Mouse (Mus musculus) T-helper 1 cell (primary cell): ENCODE data around the gene Nectin4.
"Not testable (repeated sequence)": the region's sequence is repeated elsewhere in the genome, so short reads cannot be mapped to it uniquely, and the experiment has no call there.

Experiments used
- in situ Hi-C: fragments of 300-600 bp; cut with MboI, MseI; formaldehyde crosslinking; loops from one replicate; pipeline ENCODE4 v1.15.1; 2025; ENCODE audit warnings: high pct_unique_total_duplicates

Gene Nectin4

DNA sequence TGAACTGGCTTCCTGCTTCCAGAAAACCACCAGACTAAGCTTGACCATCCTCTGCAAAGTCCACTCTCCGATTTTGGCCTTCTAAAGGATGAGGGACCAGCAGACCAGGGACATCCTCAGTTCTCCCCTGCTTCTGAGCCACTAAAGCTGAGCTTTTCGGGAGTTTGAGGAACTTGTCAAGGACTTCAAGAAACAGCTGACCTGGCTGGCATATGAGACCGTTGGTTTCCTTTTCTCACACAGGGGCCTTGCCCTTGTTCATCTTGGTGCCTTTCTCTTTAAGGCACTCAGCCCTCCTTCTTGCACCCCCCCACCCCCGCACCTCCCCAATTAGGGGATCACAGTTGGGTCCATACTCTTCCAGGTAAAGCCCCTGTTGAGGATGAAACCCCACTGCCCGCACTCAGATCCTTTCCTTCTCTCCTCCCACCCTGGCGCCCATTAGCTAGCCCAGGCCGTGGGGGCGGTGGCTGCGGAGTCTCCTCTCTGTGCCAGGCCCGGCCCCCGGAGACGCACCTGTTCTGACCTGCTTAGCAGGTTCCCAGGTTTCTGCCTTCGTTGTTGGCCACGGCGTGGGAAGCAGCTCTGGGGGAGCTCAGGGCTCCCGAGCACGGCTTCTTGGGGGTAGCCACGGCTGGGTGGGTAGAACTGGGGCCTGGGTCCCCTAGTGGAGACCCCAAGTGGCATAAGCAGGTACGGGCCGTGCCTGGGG lies at the start of gene Nectin4:
Gene Nectin4 (plus strand): TSS at position 255 of the 712 bp plus-strand sequence.
- in situ Hi-C loops = no loop called here

DNA sequence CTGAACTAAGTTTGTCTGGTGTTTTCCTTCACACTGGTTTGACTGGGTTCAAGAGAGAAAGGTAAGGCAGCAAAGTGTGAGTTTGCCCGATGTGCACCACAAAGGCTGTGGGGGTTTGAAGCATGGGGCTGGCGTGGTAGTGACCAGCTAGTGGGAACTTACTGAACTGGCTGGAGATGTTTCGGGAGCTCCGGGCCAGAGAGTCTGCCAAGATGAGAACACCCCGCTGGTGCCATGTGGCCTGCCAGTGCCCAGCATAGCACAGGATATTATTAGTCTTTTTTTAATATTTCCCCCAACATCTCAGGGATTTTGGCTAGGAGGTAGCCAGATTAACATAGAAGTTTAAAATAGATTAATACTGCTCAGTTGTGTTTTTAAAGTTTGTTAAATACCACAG lies 49.7 kb upstream of the Nectin4 start:
- in situ Hi-C loops = no loop called here

DNA sequence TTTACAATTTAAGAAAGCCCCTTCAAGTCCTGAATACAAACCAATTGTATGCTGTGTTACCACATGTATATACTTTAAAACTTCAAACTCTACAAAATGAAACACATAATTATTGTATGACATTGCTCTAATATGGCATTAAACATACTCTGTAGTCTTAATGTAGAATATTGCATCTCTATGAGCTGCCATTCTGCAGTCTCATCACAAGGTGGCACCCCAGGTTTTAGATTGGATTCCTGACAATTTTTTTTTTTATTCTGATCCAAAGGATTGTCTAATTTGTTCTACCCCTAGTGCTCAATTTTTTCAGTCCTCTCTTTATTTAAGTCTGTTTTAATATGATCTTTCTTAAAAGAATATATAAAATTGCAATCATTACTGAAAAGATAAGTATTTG lies 48.5 kb upstream of the Nectin4 start:
- in situ Hi-C loops = no loop called here

DNA sequence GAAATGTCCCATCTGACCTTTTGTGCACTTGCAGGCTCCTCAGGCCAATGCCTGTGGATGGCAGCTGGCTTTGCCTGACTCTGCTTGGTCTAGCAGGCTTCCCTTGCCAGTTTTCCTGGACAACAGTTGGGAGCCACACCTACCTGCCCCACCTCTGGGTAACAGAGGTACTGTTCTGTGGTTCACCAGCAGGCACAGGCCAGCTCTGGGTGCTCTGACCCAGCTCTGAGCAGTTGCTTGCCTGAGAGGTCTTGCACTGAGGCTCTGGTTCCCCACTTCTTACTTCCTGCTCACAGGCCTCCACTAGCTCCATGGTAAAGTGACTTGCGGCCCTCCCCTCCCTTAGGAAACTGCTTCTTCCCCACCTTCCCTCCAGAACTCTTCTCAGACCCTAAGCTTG lies 47.9 kb upstream of the Nectin4 start:
- in situ Hi-C loops = no loop called here

DNA sequence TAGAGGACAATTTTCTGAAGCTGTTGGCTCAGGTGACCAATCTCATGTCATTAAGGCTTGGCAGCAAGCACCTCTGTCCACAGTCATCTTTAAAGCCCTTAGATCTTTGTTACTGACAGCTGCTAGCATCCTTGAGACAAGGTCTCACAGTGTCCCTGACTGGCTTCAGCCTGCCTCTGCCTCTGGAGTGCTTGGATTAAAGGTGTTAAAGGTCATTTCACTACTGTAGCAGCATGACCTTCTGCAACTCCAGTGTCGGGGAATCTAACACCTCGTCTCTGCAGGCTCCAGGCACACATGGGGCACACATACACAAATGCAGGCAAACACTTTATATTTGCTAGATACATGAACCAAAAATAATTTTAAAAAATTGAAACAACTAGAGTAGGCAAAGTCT lies 44.3 kb upstream of the Nectin4 start:
- in situ Hi-C loops = no loop called here

DNA sequence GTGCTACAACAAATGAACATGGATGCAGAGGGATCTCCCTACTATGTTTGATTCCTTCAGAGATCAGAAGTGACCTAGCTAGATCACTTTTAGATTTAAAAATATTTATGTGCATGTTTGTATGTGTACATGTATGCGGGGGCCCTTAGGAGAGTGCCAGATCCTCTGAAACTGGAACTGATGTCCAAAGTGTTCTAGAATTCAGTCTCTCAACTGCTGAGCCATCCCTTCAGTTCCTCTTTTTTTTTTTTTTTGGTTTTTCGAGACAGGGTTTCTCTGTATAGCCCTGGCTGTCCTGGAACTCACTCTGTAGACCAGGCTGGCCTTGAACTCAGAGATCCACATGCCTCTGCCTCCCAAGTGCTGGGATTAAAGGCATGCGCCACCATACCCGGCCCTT lies 43.3 kb upstream of the Nectin4 start:
- in situ Hi-C loops = not testable (repeated sequence)

DNA sequence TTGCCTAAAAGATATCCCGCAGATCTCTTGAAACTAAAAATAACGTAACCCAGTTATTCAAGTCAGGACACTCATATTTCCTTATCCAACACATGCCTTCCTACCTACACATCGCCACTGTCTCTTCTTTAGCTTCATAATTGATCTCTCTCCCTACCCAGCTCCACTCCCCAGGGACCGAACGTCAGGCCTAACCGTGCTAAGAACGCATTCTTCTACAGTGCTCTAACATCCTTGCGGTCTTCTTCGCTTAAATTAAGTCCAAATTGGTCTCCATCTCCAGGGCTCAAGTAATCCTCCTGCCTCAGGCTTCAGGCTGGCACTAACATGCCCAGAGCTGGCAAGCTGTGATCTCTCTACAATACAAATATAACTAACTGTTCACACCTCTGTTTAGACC lies 41.7 kb upstream of the Nectin4 start:
- in situ Hi-C loops = no loop called here

DNA sequence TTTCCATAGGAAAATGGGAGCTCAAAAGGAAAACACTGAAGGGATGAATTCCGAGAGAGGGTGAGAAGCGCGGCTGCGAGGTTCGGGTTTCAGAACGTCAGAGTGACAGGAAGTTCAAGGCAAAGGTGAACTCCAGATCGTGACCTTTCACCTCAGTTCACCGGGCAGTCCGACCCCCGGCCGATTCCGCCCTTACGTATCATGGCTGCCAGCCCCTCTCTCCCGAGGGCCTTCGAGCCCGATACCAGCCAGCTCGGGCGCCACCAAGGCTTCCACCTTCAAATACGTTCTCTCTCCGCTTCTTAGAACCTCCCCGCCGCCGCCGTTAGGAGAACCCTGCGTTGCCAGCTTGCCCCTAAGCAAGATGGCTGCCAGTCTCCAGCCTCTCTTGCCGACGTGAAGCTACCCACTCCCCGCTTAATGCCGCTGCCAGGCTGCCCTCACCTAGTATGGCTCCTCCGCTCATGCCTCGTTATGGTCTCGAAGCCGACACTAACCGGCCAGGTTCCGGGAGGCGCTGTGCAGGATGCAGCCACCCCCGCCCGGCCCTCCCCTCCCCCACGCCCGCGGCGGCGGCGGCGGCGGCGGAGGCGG lies 41.0 kb upstream of the Nectin4 start, which contains the start of gene Dedd:
Gene Dedd (plus strand): TSS at position 307 of the 594 bp plus-strand sequence.
- in situ Hi-C loops = no loop called here

DNA sequence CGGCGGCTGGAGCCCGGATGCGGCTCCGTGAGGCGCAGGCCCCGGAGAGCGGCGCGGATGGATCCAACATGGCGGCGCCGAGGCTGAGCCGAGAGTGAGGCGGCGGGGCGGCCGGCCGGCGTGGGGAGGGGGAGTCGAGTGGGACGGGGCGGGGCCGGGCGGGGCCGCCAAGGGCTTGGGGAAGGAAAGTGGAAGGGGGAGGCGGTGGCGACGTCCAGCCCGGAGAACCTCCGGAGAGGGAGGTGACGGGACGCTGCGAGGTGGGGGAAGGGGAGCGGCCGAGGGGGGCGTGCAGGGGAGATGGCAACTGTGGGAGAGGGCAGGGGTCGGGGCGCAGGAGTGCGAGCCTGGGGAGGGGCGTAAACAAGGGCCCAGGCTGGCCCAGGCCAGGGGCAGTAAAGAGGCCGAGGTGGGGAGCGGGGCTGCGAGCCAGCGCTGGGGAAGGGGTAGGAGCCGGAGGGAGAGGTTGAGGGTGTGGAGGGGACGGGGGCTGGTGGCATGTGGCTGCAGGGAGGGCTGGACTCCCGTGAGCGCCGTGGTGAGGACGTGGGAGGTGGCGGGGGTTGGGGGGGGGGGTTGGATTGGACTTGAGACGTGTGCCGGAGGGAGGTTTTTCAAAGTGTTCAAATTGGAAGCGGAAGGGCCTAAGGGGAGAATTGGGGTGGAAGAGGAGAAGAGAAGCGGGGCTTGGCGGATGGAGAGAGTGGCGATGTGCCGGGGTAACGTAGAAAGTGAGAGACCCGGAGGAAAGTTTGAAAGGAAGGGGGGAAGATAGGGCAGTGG lies 40.3 kb upstream of the Nectin4 start:
- in situ Hi-C loops = no loop called here

DNA sequence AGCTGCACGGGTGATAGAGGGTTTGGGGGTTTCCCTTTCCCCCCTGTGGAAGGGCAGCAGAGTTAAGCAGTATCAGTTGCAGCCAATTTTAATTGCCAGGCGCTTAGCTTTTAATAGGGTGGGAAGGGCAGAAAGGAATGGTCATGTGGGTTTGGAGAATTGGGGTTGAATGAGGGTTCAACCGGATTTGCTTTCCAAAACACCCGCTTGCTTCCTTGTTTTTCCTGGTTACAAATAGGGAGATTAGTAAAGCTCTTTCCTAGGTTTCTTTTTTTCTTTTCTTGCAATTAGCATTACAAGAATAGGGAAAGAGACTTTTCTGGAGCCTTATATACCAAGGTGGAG lies 39.7 kb upstream of the Nectin4 start:
- in situ Hi-C loops = no loop called here

DNA sequence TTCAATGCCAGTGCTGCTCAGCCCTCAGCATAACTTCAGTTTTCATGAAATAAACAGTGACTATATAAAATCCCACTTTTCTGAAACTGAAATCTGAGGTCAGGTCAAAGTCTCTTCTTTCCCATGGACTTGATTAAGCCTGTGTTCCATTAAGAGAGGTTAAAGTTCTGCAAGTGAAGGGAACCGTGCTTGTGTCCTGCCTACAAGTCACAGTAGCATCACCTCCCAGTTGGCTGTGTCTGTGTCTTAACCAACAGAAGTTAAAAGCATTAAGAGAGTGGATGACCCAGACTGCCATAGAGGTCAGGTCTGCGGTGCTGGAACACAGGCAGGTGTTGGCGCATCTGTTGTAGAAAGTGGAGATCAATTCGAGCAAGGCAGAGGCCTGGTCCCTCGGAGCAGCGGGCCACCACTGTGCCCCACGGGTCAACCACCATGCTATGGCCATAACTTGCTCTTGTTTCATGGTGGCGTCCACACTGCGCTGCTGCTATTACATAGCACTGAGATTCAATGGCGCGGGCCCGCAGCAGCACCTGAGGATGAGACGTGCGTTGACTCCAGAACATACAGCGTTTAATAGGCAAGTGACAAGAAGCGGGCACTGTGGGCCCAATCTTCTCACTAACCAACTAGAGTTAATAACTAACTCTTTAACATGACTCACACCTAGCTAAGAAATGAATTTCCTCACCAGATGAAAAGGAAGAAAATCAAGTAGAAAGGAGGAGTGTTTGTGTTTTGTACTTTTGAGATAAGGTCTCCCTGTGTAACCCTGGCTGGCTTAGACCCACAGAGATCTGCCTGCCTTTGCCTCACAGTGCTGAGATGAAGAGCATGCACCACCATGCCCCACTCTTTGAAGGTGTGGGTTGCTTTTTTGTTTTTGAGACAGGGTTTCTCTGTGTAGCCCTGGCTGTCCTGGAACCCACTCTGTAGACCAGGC lies 27.4 kb upstream of the Nectin4 start:
- in situ Hi-C loops = no loop called here

DNA sequence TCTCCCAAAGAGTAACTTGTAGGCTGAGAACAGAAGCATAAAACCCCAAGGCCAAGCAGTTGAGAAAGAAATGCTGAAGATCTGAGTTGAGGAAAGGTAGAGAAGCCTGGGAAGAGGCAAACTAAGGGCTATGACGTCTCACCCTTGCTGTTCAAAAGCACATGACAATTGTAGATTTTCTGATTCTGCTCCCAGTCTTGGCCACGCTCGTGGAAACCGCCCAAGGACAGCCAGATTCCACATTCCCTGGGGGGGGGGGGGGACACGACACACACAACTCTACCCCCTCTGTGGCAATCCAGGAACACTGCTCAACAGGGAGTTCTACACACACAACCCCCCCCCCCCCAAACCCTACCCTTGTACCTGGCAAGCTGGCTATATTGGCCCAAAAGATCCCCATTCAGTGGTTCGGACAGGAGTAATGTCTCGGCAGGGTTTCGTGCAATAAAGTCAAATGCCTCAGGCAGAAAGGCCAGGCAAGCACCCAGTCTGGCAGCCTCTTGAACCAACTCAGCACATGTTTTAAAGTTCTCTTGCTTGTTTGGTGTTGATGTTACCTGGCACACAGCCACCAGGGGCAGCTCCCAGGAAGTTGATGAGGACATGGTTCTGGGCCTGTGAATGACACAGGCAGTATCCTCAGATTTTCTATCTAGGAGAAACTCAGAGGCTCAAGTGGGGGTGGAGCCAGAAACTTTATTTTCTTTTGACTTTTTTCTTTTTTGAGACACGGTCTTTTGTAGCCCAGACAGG lies 25.8 kb upstream of the Nectin4 start:
- in situ Hi-C loops = no loop called here

DNA sequence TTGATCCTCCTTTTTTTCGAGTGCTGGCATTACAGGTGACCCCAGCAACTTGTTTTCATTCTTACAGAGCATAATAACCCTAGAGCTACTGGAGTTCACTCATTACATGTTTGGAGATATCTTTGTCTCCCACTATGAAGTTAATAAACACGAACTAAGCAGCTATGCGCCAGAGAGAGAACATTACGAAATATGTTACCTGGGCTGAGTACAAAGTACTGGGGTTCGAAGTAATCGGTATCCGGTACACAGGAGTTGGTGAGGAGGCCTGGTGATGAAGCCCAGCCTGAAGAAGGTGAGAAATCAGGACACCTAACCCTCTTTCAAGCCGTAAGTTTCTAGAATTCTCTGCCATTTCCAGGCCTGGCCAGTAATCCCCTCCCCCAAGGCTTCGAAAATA lies 25.2 kb upstream of the Nectin4 start:
- in situ Hi-C loops = no loop called here

DNA sequence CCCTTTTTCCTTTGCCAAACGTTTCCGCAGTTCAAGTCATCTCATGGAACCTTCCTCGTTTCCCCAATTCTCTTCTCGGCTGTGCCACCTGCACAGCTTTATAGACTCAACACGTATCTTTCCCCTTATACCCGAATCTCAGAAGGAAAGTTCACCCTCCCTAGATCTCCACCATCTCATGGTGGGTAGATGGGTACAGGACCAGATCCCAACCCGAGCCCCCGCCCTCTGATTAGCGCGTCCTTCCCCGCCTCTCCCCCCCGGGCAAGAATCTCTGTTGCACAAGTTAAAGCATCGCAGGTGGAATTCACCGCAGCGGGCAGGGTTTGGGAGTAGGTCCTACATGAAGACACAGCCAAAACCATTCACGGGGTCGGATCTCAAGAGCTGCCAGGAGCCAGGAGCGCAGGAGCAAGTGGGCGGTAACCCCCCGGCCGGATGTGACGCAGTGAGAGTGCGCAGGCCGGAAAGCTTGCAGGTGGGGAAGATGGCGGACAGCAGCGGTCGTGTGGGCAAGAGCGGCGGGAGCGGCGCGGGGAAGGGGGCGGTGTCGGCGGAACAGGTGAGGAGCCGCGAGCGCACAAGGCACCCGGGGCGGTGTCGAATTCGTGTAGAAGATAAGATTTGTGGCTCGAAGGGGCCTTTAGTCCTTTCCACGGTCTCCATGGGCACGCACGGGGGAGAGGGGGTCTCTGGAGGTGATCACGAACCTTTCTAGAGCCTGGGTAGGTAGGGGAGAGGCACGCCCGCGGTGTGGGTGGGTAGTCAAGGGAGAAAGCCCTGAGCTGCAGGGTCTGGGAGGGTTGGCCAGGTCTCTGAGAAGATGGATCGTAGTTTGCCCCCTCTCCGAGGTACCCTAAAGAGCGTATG lies 24.4 kb upstream of the Nectin4 start, which contains the start of the genes Nit1 and Pfdn2:
Gene Nit1 (minus strand): TSS at position 422 of the 870 bp plus-strand sequence.
Gene Pfdn2 (plus strand): TSS at position 446 of the 870 bp plus-strand sequence.
- in situ Hi-C loops = no loop called here

DNA sequence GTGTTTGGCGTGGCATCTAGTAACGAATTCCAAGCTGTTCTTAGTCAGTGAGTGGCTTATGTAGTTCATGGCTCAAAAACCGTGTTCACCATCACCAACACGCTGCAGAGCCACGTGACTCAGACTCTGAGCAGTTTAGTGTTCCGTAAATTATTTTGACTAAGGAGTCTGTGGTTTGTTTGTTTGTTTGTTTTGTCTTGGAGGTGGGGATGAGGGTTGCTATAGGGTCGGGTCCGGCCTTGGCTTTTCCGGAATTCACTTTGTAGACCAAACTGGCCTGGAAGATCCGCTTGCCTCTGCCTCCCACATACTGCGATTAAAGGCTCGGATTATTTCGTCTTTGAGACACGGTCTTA lies 23.8 kb upstream of the Nectin4 start:
- in situ Hi-C loops = no loop called here

DNA sequence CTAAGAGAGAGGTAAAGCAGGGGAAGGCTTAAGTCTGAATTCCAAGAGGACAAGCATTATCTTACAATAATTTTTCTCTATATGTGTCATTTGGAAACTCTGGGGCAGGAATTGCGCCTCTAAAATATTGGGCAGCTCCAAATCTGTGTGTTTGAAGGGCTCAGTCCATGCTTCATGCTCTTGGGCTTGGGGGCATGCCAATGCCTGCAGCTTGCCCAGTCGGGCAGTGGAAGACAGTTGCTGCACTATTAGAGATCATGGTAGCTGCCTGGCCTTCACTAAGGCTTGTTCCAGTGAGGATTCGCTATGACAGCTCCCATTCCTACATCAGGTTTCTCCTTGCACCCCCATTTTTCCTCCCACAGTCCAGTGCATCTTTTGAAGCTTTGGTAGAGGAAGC lies 21.2 kb upstream of the Nectin4 start:
- in situ Hi-C loops = no loop called here

DNA sequence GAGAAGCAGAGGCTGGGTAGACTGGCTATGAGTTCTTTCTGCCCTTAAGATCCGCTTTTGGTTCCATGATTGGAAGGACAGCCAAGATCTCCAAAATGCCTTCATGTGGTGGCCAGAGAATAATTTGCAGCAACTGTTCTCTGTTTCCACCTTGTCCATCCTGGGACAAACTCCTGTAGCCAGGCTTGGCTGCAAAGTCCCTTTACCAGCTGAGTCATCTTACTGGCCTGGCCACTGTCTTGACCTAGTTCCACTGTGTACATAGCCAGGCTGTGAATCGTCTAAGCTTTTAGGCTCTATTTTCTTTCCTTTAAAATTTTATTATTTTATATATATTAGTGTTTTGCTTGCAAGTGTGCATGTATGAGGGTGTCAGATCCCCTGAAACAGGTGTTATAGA lies 20.7 kb upstream of the Nectin4 start:
- in situ Hi-C loops = no loop called here

DNA sequence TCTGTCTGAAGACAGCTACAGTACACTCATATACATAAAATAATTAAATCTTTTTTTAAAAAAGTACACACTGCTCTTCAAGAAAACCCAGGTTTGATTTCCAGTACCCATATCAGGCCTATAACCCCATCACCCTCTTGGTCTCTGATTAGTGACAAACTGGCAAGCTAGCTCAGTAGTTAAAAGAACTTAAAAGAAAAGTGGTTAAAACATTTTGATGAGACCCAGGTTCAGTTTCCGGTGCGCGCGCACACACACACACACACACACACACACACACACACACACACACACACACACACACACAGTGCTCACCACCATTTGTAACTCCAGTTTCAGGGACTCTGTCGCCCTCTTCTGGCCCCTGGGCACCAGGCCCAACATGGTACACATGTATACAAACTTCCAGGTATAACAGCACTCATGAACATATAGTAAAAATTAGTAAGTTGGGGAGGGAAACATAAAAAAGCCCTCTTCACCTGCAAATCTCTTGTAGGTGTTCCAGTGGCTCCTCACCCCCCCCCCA lies 14.0 kb upstream of the Nectin4 start:
- in situ Hi-C loops = no loop called here

DNA sequence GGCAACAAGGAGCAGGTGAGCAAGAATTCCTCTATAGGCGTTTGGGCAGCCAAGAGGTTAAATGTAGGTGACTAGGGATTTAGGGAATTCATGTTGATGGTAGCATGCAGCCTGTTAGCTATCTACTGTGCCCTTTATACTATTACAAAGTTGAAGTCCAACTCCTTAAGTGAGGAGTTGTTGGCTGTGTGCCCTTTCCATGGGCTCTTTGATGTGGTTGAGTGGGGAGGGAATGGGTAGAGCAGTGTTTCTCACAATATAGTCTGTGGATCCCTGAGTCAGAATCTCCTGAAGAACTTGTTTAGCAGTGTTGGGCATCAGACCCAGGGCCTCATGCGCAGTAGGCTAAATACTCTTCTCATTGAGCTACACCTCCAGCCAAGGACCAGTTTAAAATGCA lies 13.1 kb upstream of the Nectin4 start:
- in situ Hi-C loops = no loop called here

DNA sequence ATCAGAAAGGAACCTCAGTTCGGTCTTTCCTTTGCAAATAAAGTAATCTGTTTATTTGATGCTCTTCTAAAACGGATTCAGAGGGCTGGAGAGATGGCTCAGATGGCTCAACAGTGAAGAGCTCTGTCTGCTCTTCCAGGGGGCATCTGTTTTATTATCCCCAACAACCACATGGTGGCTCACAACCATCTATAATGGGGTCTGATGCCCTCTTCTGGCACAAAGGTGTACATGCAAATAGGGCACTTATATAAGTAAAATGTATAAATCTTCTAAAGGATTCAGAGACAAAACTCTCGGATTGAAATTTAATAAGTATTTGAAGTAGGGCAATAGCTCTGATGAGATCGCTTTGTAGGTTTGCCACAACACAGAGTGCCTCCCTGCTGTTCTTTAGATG lies 11.5 kb upstream of the Nectin4 start:
- in situ Hi-C loops = no loop called here
